11 mouse cellular contexts compared by ENCODE assay signal in genomic region chr2:166186244-166186948, GRCm38 (mm10). TPM values are rescaled to one million over a fixed set of nuclear protein-coding genes. Genes with fewer than 3 reads are reported as not detected.
DNase-seq lines count a peak whose midpoint lies in the region; ATAC-seq lines count a peak whose summit lies in the region.
"Had no signal": no experiment of that assay in that cellular context is flagged by ENCODE, and none has a peak within 500 bp of the region (broad histone marks: within the 10 kb centered on the region; RNA-seq: fewer than 3 reads in every experiment).

No protein-coding gene starts in this region.

- peaks cover 22% of the 10 kb centered on the region for H3K4me1 ChIP-seq in heart, embryonic 15.5 days (replicated peaks)
- H3K4me1 ChIP-seq in embryonic facial prominence, embryonic 13.5 days: peaks cover 38% of the 10 kb centered on the region
- peaks cover 20% of the 10 kb centered on the region for H3K4me1 ChIP-seq in neural tube, embryonic 12.5 days

- H3K27me3 ChIP-seq in heart, embryonic 15.5 days: no peaks in the 10 kb centered on the region
- no peaks in the 10 kb centered on the region for H3K27me3 ChIP-seq in embryonic facial prominence, embryonic 13.5 days
- H3K27me3 ChIP-seq in neural tube, embryonic 12.5 days (replicated peaks): 0 out of 2 replicates have a peak, but pooled peaks cover 3% of the 10 kb centered on the region

- no peak for DNase-seq in heart, postnatal 36 days
- peak; percentile 80 for DNase-seq in kidney, adult 9 months
- DNase-seq in gastrocnemius, postnatal 14 days: no peak
- no peak for DNase-seq in layer of hippocampus, postnatal 10 days (ENCODE audit: low spot score in 2 of 2)
- DNase-seq in embryo, embryonic 10 days (ENCODE audit: low spot score): no peak
- DNase-seq: cerebellum, postnatal 10 days; midbrain, embryonic 14.5 days; retina, postnatal 1 day had no signal

- no peak for ATAC-seq in heart, embryonic 15.5 days (replicated peaks; ENCODE audit: insufficient number of reproducible peaks, insufficient read depth, low FRiP score, low read depth)
- no peak for ATAC-seq in embryonic facial prominence, embryonic 13.5 days (ENCODE audit: insufficient number of reproducible peaks, insufficient read depth, low FRiP score, low TSS enrichment, low read depth)
- no peak for ATAC-seq in neural tube, embryonic 12.5 days (ENCODE audit: low FRiP score, low read depth)

- no peaks in the 10 kb centered on the region for H3K36me3 ChIP-seq in heart, embryonic 15.5 days
- H3K36me3 ChIP-seq in embryonic facial prominence, embryonic 13.5 days: no peaks in the 10 kb centered on the region
- no peaks in the 10 kb centered on the region for H3K36me3 ChIP-seq in neural tube, embryonic 12.5 days

- peak overlapping the region; percentile 28; the same call in 1 of the 2 replicates for H3K27ac ChIP-seq in heart, embryonic 15.5 days
- H3K27ac ChIP-seq in embryonic facial prominence, embryonic 13.5 days: peak overlapping the region; percentile 28; the same call in 1 of the 2 replicates
- peak overlapping the region; percentile 34; the same call in 1 of the 2 replicates for H3K27ac ChIP-seq in neural tube, embryonic 12.5 days

- H3K4me3 ChIP-seq in heart, embryonic 15.5 days: no peak overlapping the region
- no peak overlapping the region for H3K4me3 ChIP-seq in embryonic facial prominence, embryonic 13.5 days
- H3K4me3 ChIP-seq in neural tube, embryonic 12.5 days: no peak overlapping the region

- H3K4me2 ChIP-seq in heart, embryonic 15.5 days: no peak overlapping the region
- no peak overlapping the region for H3K4me2 ChIP-seq in embryonic facial prominence, embryonic 13.5 days
- H3K4me2 ChIP-seq in neural tube, embryonic 12.5 days (replicated peaks): no peak overlapping the region

- WGBS in heart, embryonic 15.5 days: 69% methylated on average over 16 of the region's 16 CpGs
- WGBS in embryonic facial prominence, embryonic 13.5 days: 84% methylated on average over 16 of the region's 16 CpGs
- 82% methylated on average over 16 of the region's 16 CpGs for WGBS in neural tube, embryonic 12.5 days

- intact Hi-C loops in heart, postnatal 36 days (cut with DNase I): no loop called here
- intact Hi-C loops in gastrocnemius, postnatal 14 days (cut with DNase I; ENCODE audit: low total_unique reads): no loop called here

- H3K9me3 ChIP-seq in heart, embryonic 15.5 days (replicated peaks): no peaks in the 10 kb centered on the region
- H3K9me3 ChIP-seq in embryonic facial prominence, embryonic 13.5 days: no peaks in the 10 kb centered on the region
- H3K9me3 ChIP-seq in neural tube, embryonic 12.5 days: no peaks in the 10 kb centered on the region

- no peak overlapping the region for H3K9ac ChIP-seq in heart, embryonic 15.5 days
- 0 out of 2 replicates have a peak overlapping the region, but pooled peaks have one; percentile 16 for H3K9ac ChIP-seq in embryonic facial prominence, embryonic 13.5 days
- H3K9ac ChIP-seq in neural tube, embryonic 12.5 days: no peak overlapping the region

RNA-seq across cellular contexts. Expression of gene Sulf2, which starts 30.9 kb away (rescaled TPM):
- polyA plus RNA-seq in heart, embryonic 15.5 days (2015; fragmentation: Nextera tagmentation; extraction: Ambion mirVana): 80.6 and 94.0 TPM in 2 replicates
- 10 to 100 TPM; 37.9 to 42.1 TPM for total RNA-seq in heart, postnatal 36 days (2021)
- polyA plus RNA-seq in embryonic facial prominence, embryonic 13.5 days (2015; fragmentation: Nextera tagmentation; extraction: Ambion mirVana): 127 and 143 TPM in 2 replicates
- 144 and 152 TPM in 2 replicates for polyA plus RNA-seq in neural tube, embryonic 12.5 days (2016; fragmentation: Nextera tagmentation; extraction: Ambion mirVana)
- 10 to 100 TPM; 15.3 to 19.6 TPM for total RNA-seq in gastrocnemius, postnatal 14 days (2021)
- total RNA-seq in layer of hippocampus, postnatal 10 days (2021): 100 to 1,000 TPM; 192 to 224 TPM

Comparison
In these comparisons a context has a peak if more than half of its experiments do, and no peak if none do; other contexts are left out.
1. RNA of gene Sulf2, which starts 30.9 kb away (total RNA-seq): 192 to 224 TPM in layer of hippocampus, postnatal 10 days; 37.9 to 42.1 TPM in heart, postnatal 36 days and 15.3 to 19.6 TPM in gastrocnemius, postnatal 14 days; every median in the first group is over 4 times any median in the second.
2. Peak in every context shown above with its lines, with median percentiles within 50 percentile points of each other: H3K27ac ChIP-seq.